Mouse (Mus musculus): ENCODE measurements at regions not wholly inside any gene's neighbourhood (a gene's known extent, or its start where the extent isn't known, plus 50 kb on each side); places are given as distances from the start of the nearest gene placed in this dataset.

DNA sequence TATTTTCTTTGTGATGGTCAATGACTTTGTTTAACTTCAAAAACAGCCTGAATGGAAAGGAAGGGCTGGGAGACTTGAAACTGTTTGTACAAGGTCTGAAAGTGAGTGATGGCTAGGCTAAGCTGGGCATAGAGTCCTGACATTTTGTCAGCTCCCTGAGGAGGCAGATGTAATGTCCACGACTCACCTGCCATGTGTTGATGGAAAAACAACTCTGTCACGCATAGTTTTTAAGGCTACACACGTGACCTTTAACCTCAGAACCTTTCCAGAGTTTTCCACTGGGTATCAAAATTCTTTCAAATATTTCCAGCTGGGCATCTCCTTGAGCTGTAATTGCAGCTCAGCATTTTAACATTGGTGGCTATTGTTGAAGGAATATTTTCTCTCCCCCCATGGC is 190.2 kb upstream of the Lrig1 start:
- TF ChIP-seq POLR2A (IDR thresholded peaks at IDR 0.05; ENCODE audit: borderline replicate concordance, extremely low read depth, low read depth, low read length) (no peak), CTCF (IDR thresholded peaks at IDR 0.05; ENCODE audit: insufficient read depth, low read length) (no peak)

All from lung, adult 2 months (tissue).